In genomic region chr2:147305262-147305661, GRCm38 (mm10) we compare ENCODE assay signal across 9 mouse cellular contexts. TPM values are rescaled to one million over a fixed set of nuclear protein-coding genes. Genes with fewer than 3 reads are reported as not detected.
A peak's percentile ranks its signal among the peaks of the same experiment; 100 is the strongest.
DNase-seq lines count a peak whose midpoint lies in the region; ATAC-seq and TF ChIP-seq lines count a peak whose summit lies in the region.
"Had no signal": no experiment of that assay in that cellular context is flagged by ENCODE, and none has a peak within 500 bp of the region (broad histone marks: within the 10 kb centered on the region; RNA-seq: fewer than 3 reads in every experiment).

No protein-coding gene starts in this region.

- H3K4me3 ChIP-seq in ES-E14 (ENCODE audit: insufficient read depth in 1 of 2, low read depth in 1 of 2, low read length in 2 of 2, poor library complexity in 1 of 2, severe bottlenecking in 1 of 2) = no peak overlapping the region
- H3K4me3 ChIP-seq in cortical plate, adult 2 months (ENCODE audit: insufficient read depth, low read length) = no peak overlapping the region
- H3K4me3 ChIP-seq in kidney, postnatal 0 days (replicated peaks; ENCODE audit: low read depth, low read length) = no peak overlapping the region
- no peak overlapping the region for H3K4me3 ChIP-seq in lung, embryonic 14.5 days (ENCODE audit: low read depth, low read length)
- H3K4me3 ChIP-seq: liver, embryonic 13.5 days had no signal

- no peak for ATAC-seq in kidney, postnatal 0 days (replicated peaks; ENCODE audit: low FRiP score, low read depth)
- no peak for ATAC-seq in lung, embryonic 14.5 days (ENCODE audit: insufficient read depth)
- no peak for ATAC-seq in megakaryocyte, adult 5-6 weeks (ENCODE audit: poor library complexity, severe bottlenecking)

- in situ Hi-C loops in ES-E14 (cut with MboI; ENCODE audit: low sequenced_read_pairs in 2 of 2, unreplicated experiment in 2 of 2) = loop anchor here (5.0 to 25.0 kb wide), 3 partner anchors 100 to 343 kb away; partner anchors contain the start of gene Nkx2-2 (in 1 of the 2)

- H3K36me3 ChIP-seq in ES-E14 (ENCODE audit: control insufficient read depth, insufficient read depth, low read length, poor library complexity, severe bottlenecking) = no peaks in the 10 kb centered on the region
- H3K36me3 ChIP-seq in kidney, postnatal 0 days (ENCODE audit: insufficient read depth, low read length) = no peaks in the 10 kb centered on the region
- H3K36me3 ChIP-seq in lung, embryonic 14.5 days (ENCODE audit: insufficient read depth) = no peaks in the 10 kb centered on the region
- H3K36me3 ChIP-seq: liver, embryonic 13.5 days had no signal

- no peaks in the 10 kb centered on the region for H3K9me3 ChIP-seq in ES-E14 (ENCODE audit: control insufficient read depth, insufficient read depth, low read depth, low read length)
- no peaks in the 10 kb centered on the region for H3K9me3 ChIP-seq in kidney, postnatal 0 days (replicated peaks; ENCODE audit: low read length)
- H3K9me3 ChIP-seq in lung, embryonic 14.5 days (ENCODE audit: low read depth, low read length) = no peaks in the 10 kb centered on the region
- H3K9me3 ChIP-seq: liver, embryonic 13.5 days had no signal

- no peak overlapping the region for H3K9ac ChIP-seq in ES-E14 (ENCODE audit: insufficient read depth, low read depth, low read length, poor library complexity, severe bottlenecking)
- no peak overlapping the region for H3K9ac ChIP-seq in kidney, postnatal 0 days (ENCODE audit: low read depth, low read length)
- no peak overlapping the region for H3K9ac ChIP-seq in lung, embryonic 14.5 days
- H3K9ac ChIP-seq: liver, embryonic 13.5 days had no signal

- no peaks in the 10 kb centered on the region for H3K4me1 ChIP-seq in ES-E14 (ENCODE audit: control insufficient read depth in 2 of 2, insufficient read depth in 2 of 2, low read length in 2 of 2, poor library complexity in 1 of 2)
- no peaks in the 10 kb centered on the region for H3K4me1 ChIP-seq in cortical plate, adult 2 months (ENCODE audit: control insufficient read depth, insufficient read depth, low read length)
- H3K4me1 ChIP-seq in kidney, postnatal 0 days (replicated peaks; ENCODE audit: insufficient read depth, low read length) = no peaks in the 10 kb centered on the region
- H3K4me1 ChIP-seq in lung, embryonic 14.5 days (ENCODE audit: insufficient read depth) = no peaks in the 10 kb centered on the region
- H3K4me1 ChIP-seq: liver, embryonic 13.5 days had no signal

- DNase-seq in heart, postnatal 10 days = peak; percentile 12 to 34
- no peak for DNase-seq in heart, postnatal 36 days
- peak; percentile 58 for DNase-seq in ES-E14 (ENCODE audit: low read depth, low spot score)
- peak; percentile 65 for DNase-seq in kidney, postnatal 0 days (ENCODE audit: low spot score)
- peak; percentile 78 for DNase-seq in lung, embryonic 14.5 days
- DNase-seq in telencephalon, adult 2 months (ENCODE audit: low read depth, low spot score) = peak; percentile 45
- DNase-seq: liver, embryonic 13.5 days had no signal

- intact Hi-C loops in heart, postnatal 10 days (cut with DNase I) = loop anchor here (5.0 kb wide), 2 partner anchors 98 to 668 kb away; no protein-coding TSS in a partner anchor
- intact Hi-C loops in heart, postnatal 36 days (cut with DNase I) = loop anchor here (5.0 kb wide), 1 partner anchor 348 kb away; no protein-coding TSS in a partner anchor

- H3K4me2 ChIP-seq in kidney, postnatal 0 days (ENCODE audit: low read length) = no peak overlapping the region
- H3K4me2 ChIP-seq in lung, embryonic 14.5 days = no peak overlapping the region
- H3K4me2 ChIP-seq: liver, embryonic 13.5 days had no signal

- peak; percentile 62 for TF ChIP-seq CTCF in cortical plate, adult 2 months (IDR thresholded peaks at IDR 0.05; ENCODE audit: extremely low read depth, insufficient read depth, low read length)
- TF ChIP-seq CTCF in kidney, postnatal 0 days (IDR thresholded peaks at IDR 0.05; ENCODE audit: low read depth) = peak; percentile 80
- peak; percentile 72 for TF ChIP-seq CTCF in lung, embryonic 14.5 days (IDR thresholded peaks at IDR 0.05; ENCODE audit: low read depth)

- no peak for TF ChIP-seq POLR2A in cortical plate, adult 2 months (IDR thresholded peaks at IDR 0.05; ENCODE audit: extremely low read depth, insufficient read depth, low read length)

- H3K27ac ChIP-seq in ES-E14 (ENCODE audit: insufficient read depth, low read depth, low read length, poor library complexity, severe bottlenecking) = no peak overlapping the region
- H3K27ac ChIP-seq in cortical plate, adult 2 months (ENCODE audit: insufficient read depth, low read length) = no peak overlapping the region
- H3K27ac ChIP-seq in kidney, postnatal 0 days = no peak overlapping the region
- no peak overlapping the region for H3K27ac ChIP-seq in lung, embryonic 14.5 days (ENCODE audit: low read depth)
- H3K27ac ChIP-seq: liver, embryonic 13.5 days had no signal

- 31% methylated on average over 5 of the region's 5 CpGs for WGBS in kidney, postnatal 0 days
- WGBS in lung, embryonic 14.5 days = 21% methylated on average over 5 of the region's 5 CpGs

- H3K27me3 ChIP-seq in kidney, postnatal 0 days (ENCODE audit: insufficient read depth, low read length) = no peaks in the 10 kb centered on the region
- H3K27me3 ChIP-seq in lung, embryonic 14.5 days (ENCODE audit: insufficient read depth, low read length) = 0 out of 2 replicates have a peak, but pooled peaks cover 12% of the 10 kb centered on the region

TF ChIP-seq in ES-E14, 5 proteins besides CTCF, POLR2A, EP300 and RAD21:
- peak; percentile 70 for TF ChIP-seq ZC3H11A (IDR thresholded peaks at IDR 0.05; ENCODE audit: borderline replicate concordance, low read depth, low read length)
- no peak for TF ChIP-seq MAFK (IDR thresholded peaks at IDR 0.05; ENCODE audit: insufficient read depth, low read depth, low read length)
TF ChIP-seq in ES-E14: peak in this region for 1.

RNA-seq across cellular contexts. Expression of gene Pax1, which starts 56.5 kb away (rescaled TPM):
- total RNA-seq in heart, postnatal 10 days (2021) = not detected
- not detected for total RNA-seq in heart, postnatal 36 days (2021)
- 0.31 TPM in 1 of 2 replicates, not detected in the other for total RNA-seq in ES-E14 (2012; rRNA removed)
- 0.06 TPM in 1 of 2 replicates, not detected in the other for polyA plus RNA-seq in cortical plate, adult 2 months (2012; rRNA removed)
- polyA plus RNA-seq in kidney, postnatal 0 days (2015; fragmentation: Nextera tagmentation; extraction: Ambion mirVana) = not detected in 2 replicates
- polyA plus RNA-seq in lung, embryonic 14.5 days (2014; fragmentation: Nextera tagmentation; extraction: Ambion mirVana) = 0.07 TPM in 1 of 2 replicates, not detected in the other
- not detected in 2 replicates for total RNA-seq in megakaryocyte, adult 5-6 weeks (2015)
- total RNA-seq in megakaryocyte, adult 5-6 weeks (2017) = not detected in 2 replicates
- polyA plus RNA-seq: liver, embryonic 13.5 days had no signal

Comparison
In these comparisons a context has a peak if more than half of its experiments do, and no peak if none do; other contexts are left out.
1. DNase-seq: peak in heart, postnatal 10 days (2 of 2), ES-E14 (single experiment), kidney, postnatal 0 days (single experiment), lung, embryonic 14.5 days (single experiment) and telencephalon, adult 2 months (single experiment); none in heart, postnatal 36 days (0 of 2).
2. Peak in every context shown above with its lines, with median percentiles within 50 percentile points of each other: CTCF ChIP-seq.